Mouse (Mus musculus) granulocyte monocyte progenitor cell, adult 5-6 weeks (primary cell): ENCODE data around the gene Hyal1. TPM values are rescaled to one million over a fixed set of nuclear protein-coding genes. Genes with fewer than 3 reads are reported as not detected.
A peak's percentile ranks its signal among the peaks of the same experiment; 100 is the strongest.

ENCODE experiments used
- ATAC-seq: replicated peaks from 2 replicates; pipeline ENCODE4 v1.8.0; 2016; ENCODE audit warnings: mild to moderate bottlenecking, moderate TSS enrichment, inconsistent platforms; ENCODE audit not compliant: poor library complexity, severe bottlenecking
- total RNA-seq, 2 experiments: library from RNA; stranded (forward) in 1 of 2; stranded (reverse) in 1 of 2; fragments of 200-712, 200-1000 nt in 1 of 2; fragments of >200 nt in 1 of 2; fragmentation: Nextera tagmentation in 1 of 2; gene quantifications; 2 replicates each; pipeline ENCODE4 v1.2.3; 2014 to 2017

The Hyal1 gene
- total RNA-seq, 2 experiments from 2014 or later: 1.0 to 1.4 TPM

GRCm38 (mm10) chr9:107611456-107612190 lies 34.9 kb downstream of the Hyal1 start:
- ATAC-seq: peak; percentile 36

GRCm38 (mm10) chr9:107612191-107612944 lies 35.6 kb downstream of the Hyal1 start:
- ATAC-seq: peak; percentile 83

- no peak; the same call in 1 of the 2 replicates for ATAC-seq
Observed at GRCm38 (mm10) chr9:107612945-107613569, 36.3 kb downstream of the Hyal1 start.

- ATAC-seq: no peak
Observed at GRCm38 (mm10) chr9:107615035-107615434, 38.3 kb downstream of the Hyal1 start.

GRCm38 (mm10) chr9:107617461-107617860 lies 40.7 kb downstream of the Hyal1 start:
- ATAC-seq: no peak

GRCm38 (mm10) chr9:107618098-107618497 lies 41.4 kb downstream of the Hyal1 start:
- ATAC-seq: no peak

- ATAC-seq: no peak
Observed at GRCm38 (mm10) chr9:107618778-107619545, 42.2 kb downstream of the Hyal1 start.

GRCm38 (mm10) chr9:107619546-107619879 lies 42.8 kb downstream of the Hyal1 start:
- no peak for ATAC-seq

- ATAC-seq: no peak
Observed at GRCm38 (mm10) chr9:107620954-107621353, 44.2 kb downstream of the Hyal1 start.

GRCm38 (mm10) chr9:107624539-107624938 lies 47.8 kb downstream of the Hyal1 start:
- ATAC-seq: peak; percentile 70

- ATAC-seq: peak; percentile 1; the same call in 1 of the 2 replicates
Observed at GRCm38 (mm10) chr9:107624951-107625350, 48.2 kb downstream of the Hyal1 start.

- no peak for ATAC-seq
Observed at GRCm38 (mm10) chr9:107625351-107626128, 48.8 kb downstream of the Hyal1 start.

- no peak for ATAC-seq
Observed at GRCm38 (mm10) chr9:107626158-107626843, 49.6 kb downstream of the Hyal1 start.

GRCm38 (mm10) chr9:107626844-107627277 lies 50.1 kb downstream of the Hyal1 start:
- peak; percentile 30 for ATAC-seq

GRCm38 (mm10) chr9:107627387-107628255 lies 50.9 kb downstream of the Hyal1 start:
- ATAC-seq: no peak

GRCm38 (mm10) chr9:107628721-107629410 lies 52.1 kb downstream of the Hyal1 start:
- peak; percentile 64 for ATAC-seq

GRCm38 (mm10) chr9:107629411-107629730 lies 52.6 kb downstream of the Hyal1 start:
- no peak for ATAC-seq
